Mouse (Mus musculus): ENCODE measurements around the gene Sema6b.
A peak's percentile ranks its signal among the peaks of the same experiment; 100 is the strongest.

Sema6b gene

DNA sequence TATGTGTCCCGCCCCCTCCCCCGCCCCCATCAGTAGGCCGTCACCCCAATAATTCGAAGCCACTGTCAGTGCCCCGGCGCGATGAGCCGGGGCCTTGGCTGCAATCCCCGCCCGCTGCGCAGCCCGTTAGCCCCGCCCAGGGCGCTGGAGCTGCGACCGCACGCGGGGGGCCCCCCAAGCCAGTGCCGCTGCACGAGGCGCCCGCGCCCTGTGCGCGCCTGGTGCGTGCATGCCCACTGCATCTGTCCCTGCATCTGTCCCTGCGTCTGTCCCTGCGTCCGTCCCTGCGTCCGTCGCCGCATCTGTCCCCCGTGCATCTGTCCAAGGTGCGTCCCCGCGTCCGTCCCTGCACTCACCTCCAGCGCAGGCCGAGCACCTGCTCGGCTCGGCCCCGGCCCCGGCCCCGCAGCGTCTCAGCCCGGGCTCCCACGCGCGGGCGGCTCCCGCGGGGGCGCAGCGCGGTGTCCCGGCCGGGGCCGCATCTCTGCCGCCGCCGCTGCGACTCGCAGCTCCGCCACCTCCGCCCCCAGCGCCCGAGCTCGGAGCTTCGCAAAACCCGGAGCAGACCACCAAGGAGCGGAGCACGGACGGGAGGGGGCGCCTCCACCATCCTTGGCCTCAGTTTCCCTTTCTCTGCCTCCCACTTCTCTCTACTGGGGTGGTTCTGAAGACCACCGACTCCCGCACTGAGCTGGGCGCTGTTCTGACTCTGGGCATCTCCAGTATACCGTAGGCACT is at the start of gene Sema6b:
Gene Sema6b, minus strand, starts transcription at position 486 of the 738 bp plus-strand sequence.
- peak; percentile 48 for DNase-seq (ENCODE audit: low read depth, low spot score)

DNA sequence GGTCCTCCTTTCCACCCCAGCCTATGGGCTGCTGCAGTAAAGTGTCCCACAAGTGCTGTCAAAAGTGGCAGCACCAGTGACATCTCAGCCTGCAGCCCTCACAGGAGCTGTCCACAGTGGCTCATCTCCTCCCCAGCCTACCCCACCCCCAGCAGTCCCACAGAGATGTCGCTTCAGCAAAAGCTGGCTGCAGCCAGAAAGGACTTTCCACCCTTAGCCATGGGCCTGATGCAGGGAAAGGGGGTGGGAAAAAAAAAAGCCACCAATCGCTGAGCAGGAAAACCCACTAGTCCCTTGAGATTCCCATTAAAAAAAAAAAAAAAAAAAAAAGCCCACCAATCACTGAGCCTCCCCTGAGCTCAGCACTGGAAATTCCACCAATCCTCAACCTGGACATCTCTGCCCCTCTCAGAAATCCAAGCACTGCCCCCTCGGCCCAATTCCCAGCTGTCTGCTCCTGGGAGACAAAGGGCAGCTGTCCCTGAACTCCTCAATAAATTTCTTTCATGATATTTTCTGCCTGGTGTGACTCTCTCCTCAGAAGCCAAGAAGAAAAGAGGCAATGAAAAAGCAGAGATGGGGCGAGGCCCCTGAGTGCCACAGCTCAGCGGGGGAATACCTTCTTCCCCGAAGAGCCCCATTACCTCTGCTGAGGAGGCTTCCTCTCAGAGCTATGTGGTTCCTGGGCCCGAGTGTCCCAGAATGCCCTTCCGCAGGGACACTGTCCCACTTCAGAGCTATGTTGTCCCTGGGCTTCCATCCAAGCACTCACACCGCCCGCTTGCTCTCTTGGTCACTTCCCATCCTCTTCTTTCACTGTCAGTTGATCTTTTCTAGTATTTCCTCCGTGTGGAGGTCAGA is 45.4 kb upstream of the Sema6b start:
- DNase-seq (ENCODE audit: low read depth, low spot score), result no peak

DNA sequence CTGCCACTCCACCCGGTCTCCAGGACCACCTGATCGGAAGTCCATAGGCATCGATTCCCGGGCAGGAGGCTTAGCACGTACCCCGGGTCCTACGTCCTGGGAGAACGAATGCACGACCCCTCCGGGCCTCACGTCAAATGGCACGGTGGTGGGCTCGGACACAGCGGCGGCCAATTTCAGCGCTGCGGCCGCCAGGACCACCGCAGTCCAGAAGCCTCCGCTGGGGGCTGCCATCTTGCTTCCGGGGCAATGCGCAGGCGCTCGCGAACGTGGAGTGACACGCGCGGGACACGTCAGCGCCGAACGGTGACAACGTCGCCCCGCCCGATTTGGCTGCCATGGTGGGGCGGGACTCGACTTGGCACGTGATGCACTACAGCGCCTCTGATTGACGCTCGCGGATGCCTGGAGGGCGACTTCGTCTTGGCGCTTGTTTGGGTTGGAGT is 43.5 kb upstream of the Sema6b start, which contains the start of gene Mydgf:
Gene Mydgf, minus strand, starts transcription at position 263 of the 446 bp plus-strand sequence.
- DNase-seq (ENCODE audit: low read depth, low spot score), result peak; percentile 96

DNA sequence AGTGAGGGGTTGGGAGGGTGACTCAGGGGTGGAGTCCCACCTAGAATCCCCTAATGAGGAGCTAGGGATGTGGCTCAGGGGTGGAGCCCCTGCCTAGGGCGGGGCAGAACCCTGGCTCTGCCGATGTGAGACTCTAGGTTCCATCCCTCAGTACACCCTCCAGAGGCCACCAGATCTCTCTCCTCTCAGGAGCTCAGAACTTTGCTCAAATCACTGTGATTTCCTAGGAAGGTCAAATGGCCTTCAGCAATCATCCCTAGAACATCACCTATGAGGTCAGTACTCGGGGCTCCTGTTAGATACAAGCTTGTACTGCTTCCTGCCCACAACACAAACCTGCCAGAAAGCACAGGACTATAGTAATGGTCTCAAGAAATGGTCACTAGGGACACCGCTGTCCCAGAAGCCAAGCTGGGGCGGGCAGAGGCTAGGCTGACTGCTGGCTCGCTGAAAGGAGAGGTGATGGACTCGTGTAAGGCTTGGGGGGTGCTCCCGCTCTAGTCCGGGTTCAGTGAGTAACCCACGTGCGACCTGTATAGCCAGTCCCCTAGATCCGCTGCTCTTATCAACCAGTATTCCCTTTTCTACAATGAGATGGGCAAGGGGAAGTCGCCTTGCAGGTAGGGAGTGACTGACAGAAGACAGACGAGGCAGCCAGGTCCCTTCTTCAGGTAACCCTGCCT is 43.0 kb upstream of the Sema6b start:
- DNase-seq (ENCODE audit: low read depth, low spot score), result peak; percentile 30

DNA sequence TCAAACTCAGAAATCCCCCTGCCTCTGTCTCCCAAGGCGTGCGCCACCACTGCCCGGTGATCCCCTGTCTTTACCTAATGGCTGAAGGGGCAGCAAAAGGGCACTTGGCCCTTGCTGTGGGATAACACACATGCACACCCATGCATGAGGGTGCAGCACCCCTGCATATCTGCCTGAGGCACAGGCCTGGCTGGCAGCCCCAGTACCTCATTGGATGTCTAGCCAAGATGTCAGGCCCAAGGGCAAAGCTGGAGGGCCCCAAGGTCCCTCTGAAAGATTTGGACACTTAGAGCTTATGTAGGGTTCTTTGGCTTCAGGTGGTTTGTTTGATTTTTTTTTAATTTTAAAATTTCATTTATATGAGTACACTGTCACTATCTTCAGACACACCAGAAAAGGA is 35.3 kb upstream of the Sema6b start:
- no peak for DNase-seq (ENCODE audit: low read depth, low spot score)

DNA sequence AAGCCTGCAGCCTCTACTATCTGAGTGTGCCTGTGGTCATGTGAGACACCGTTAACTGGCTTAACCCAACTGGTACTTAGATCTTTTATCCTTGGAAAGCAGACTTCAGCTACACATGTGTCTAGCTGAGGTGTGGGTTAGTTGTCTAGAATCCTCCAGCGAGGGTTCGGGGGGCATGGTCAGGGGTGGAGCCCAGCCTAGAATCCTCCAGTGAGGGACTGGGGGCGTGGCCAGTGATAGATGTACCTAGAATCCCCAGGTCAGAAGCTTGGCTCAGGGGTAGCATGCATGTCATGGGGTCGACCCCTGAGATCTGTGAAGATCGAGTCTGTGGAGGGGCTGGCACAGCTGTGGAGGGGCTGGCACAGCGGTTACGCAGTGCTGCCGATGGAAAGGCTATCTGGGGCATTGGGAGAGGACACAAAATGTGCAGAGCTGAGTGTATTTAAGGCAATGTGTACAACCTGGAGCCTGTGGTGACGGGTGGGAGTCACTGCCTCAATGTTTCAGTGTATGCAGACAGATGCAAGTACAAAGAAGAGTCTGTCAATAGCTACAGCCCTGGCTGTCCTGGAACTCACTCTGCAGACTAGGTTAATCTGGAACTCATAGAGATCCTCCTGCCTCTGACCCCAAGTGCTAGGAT is 33.4 kb upstream of the Sema6b start:
- no peak for DNase-seq (ENCODE audit: low read depth, low spot score)

DNA sequence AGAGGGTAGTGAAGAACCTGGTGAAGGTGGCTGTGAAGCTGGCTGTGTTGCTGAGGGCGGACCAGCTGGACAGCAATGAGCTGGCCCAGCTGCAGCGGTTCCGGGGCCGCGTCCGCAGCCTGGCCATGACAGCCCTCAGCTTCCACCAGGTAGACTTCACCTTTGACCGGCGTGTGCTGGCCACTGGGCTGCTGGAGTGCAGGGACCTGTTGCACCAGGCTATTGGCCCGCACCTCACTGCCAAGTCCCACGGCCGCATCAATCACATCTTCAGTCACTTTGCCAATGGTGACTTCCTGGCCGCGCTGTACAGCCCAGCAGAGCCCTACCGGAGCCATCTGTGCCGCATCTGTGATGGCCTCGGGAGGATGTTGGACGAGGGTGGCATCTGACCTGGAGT is 31.7 kb upstream of the Sema6b start:
- no peak for DNase-seq (ENCODE audit: low read depth, low spot score)

DNA sequence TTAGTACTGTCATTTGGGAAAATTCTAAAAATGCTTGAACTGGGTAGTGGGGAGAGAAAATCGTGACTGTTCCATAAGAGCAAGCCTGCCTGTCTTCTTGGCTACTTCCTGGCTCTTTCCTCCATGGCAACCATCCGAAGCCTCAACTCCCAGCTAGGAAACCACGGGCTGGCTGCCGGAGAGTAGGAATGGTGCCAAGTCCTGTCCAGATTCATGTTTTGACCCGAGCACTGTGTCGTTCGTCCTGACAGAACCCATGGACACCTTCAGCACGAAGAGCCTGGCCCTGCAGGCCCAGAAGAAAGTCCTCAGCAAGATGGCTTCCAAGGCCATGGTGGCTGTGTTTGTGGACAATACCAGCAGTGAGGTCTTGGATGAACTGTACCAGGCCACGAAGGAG is 31.3 kb upstream of the Sema6b start:
- DNase-seq (ENCODE audit: low read depth, low spot score), result no peak

DNA sequence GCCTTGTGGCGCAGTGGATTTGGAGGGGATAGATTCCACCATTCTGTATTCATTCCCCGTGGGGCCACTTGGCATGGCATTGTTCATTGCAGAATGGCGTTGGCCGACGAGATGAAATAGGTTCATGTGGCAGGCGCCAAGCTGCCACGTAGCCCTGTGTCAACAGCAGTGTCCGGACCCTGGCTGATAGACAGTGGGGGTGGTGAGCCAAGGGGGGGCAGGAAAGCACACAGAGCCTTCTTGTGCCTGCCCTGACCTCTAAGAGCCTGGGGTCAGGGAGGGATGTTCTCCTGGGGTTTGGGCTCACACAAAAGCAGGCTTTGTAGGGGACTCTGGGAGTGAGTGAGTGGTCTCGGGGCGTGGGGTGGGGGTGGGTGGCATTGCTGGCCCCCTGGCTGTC is 30.5 kb upstream of the Sema6b start:
- no peak for DNase-seq (ENCODE audit: low read depth, low spot score)

DNA sequence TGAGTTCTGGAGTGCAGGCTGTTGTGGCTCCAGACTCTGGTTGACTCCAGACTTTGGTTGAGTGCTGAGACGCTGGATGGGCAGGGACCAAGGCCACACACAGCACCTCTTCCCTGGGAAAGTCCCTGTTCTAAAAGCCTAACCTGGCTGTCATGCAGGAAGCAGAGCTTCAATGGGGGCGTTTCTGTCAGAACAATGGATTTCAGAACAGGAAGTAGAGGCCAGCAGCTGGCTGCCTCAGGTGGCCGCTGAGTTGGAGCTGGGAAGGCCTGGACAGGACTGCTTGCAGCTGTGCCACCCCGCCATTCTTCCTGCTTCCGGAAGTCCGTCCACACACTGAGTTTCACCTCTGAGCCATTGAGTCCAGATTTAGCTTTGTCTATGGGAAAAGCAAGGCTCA is 29.7 kb upstream of the Sema6b start:
- no peak for DNase-seq (ENCODE audit: low read depth, low spot score)

DNA sequence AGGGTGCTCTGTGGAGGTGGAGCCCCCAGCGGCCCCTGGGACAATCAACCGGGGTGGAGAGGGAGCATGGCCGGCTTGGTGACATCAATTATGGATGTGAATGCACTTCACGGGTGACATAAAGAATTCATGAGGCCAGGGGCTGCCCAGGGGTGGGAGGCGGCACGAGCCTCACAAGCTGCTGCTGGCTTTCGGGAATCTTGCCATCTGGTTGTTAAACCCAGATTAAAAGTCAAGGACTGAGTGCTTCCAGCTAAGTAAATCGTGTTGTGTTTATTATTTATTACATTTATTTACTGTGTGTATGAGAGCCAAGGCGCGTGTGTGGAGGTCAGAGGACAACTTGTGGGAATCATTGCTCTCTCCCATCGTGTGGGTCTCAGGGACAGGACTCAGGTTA is 25.5 kb upstream of the Sema6b start:
- DNase-seq (ENCODE audit: low read depth, low spot score), result no peak

DNA sequence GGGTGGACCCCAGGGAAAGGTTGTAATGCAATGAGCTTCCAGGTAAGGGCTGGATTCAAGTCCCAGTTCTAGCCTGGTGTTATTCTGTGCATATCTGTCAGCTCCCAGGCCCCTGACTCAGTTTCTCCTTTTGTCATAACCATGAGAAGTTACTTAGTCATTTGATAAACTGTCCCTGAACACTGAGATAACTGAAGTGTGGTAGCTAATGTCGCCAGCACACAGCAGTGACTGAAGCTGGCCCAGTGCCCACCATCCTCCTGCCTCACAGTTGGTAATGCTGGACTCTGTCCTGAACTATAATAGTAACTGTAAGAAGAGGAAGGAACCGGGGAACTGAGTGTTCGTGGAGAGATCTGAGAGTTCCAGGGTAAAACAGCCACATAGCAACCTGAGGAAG is 24.4 kb upstream of the Sema6b start:
- DNase-seq (ENCODE audit: low read depth, low spot score), result no peak

DNA sequence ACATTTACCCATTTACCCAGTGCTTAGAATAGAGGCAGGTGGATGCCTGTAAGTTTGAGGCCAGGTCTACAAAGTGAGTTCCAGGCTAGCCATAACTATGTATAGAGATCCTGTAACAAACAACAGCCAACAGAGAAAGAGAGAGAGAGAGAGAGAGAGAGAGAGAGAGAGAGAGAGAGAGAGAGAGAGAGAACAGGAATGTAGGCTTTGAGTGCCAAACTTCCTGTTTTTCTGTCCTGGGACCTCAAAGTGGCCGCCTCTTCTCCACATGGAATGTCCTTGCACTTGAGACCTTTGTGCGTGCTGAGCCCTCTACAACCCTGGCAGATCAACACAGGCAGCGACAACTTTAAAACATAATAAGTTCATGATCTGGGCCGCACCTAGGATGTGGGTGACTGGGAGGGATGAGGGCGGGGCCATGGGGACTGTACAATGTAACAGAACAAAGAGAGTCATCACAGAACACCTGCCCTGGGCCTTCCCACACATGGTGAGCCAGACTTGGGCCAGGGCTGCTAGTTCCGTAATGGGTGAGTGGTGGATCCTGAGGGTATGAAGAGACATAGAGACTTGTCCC is 23.5 kb upstream of the Sema6b start:
- peak; percentile 89 for DNase-seq (ENCODE audit: low read depth, low spot score)

DNA sequence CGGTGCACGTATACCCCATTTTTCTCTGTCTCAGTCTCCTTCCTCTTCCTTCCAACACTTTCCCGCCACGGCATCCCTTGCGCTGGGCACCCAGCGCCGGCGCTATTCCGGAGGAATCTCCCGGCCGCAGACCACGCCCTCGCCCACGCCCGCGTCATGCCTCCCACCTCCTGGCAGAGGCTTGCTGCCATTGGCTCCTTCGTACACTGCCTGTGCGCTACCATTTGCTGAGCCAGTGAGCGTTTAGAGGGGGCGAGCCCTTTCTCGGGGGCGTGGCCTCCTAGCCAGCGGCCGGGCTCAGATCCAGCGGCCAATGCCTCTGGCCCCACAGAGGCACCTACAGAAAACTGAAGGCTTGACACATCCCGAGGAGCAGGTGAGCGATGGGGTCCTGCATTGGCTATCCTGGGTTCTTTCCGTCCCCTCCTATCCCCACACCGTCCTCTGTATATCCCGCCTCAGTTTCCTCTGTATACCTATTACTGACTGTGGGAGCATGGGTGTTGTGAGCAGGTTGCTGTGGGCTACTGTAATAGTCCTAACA is 22.2 kb upstream of the Sema6b start, which contains the start of gene Tnfaip8l1:
Gene Tnfaip8l1, plus strand, starts transcription at position 247 of the 544 bp plus-strand sequence.
- peak; percentile 94 for DNase-seq (ENCODE audit: low read depth, low spot score)

DNA sequence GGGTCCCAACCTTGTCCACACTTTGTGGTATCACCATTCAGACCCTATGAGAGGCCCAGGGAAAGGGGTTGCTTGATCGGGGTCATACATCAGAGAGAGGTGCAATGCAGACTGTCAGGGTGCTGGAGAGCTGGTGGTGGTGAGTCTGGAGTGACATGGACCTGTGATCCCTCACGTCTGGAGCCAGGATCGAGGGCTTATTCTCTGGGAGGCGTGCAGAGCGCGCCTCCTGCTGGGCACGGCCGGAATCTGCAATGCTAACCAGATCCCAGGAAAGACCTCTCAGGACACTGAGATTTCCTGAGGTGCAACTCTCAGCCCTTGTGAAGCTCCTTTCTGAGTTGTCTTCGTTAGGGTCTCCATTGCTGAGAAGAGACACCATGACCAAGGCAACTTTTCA is 19.6 kb upstream of the Sema6b start:
- peak; percentile 58 for DNase-seq (ENCODE audit: low read depth, low spot score)

DNA sequence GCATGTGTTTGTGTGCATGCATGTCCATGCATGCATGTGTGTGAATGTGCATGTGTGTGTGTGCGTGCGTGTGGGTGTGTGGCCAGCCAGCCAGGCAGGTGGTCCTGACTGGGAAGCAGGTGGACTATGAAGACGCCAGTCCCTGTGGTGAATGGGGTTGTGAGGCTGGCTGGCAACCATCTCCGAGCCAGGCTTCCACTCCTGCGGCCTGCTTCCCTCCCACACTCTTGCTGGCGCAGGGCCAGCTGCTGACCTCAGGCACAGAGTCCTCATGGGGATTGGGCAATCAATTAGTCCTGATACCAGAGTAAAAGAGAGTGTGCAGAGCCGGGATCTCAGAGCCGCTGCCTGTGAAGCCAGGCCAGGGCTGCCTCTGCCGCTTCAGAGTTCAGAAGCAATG is 13.5 kb upstream of the Sema6b start:
- no peak for DNase-seq (ENCODE audit: low read depth, low spot score)

DNA sequence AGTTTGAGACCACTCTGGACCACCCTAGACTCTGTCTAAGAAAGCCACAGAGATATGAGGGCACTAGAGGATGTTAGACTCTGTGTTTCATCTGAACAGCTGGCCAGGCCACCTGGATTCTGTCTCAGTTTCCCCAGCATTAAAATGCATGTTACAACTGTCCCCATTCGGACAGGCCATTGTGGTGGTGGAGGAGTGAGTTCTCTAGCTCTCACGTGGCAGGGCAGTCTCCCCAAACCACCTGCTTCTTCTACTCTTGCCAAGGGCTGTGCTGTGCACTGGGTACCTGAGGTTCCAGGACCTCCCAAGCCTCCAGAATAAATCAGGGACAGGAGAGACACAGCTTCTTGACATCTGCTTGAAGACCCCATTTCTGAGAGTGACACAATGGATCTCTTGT is 9.8 kb upstream of the Sema6b start:
- DNase-seq (ENCODE audit: low read depth, low spot score), result no peak

DNA sequence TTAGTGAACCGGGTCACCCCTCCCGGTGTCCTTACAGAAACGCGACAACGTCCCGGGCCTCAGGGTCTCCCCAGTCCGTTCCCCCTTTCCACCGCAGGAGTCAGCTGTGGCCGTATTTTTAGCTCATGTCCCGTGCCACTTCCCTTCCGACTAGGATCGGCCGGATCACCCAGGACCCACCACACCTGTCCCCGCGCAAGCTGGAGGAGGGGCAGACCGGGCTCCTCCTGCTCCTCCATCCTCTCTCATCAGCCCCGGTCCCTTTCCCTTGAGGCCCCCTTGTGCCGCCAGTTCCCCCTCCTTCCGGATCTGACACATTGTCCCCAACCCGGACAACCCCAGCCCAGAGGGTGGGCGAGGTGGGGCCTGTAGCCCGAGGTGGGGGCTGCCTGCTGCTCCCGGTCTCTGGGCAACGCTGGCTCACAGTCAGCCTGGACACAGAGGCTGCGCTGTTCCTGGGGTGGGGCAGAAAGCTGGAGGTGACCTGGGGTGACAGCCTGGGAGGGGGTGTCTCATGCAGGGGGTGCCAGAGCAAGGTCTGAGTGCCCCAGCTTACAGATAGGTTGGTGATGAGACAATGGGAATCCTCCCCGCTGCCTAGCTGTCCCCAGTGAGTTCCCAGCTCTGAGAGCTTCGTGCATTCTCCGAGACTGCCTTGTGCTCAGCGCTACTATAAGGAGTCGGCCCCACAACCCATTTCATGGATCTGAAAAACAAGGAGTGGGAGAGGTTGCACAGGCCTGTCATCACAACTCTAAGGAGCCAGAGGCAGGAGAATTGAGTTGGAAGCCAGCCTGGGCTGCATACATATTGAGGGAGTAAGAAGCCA is 8.9 kb upstream of the Sema6b start:
- DNase-seq (ENCODE audit: low read depth, low spot score), result no peak

DNA sequence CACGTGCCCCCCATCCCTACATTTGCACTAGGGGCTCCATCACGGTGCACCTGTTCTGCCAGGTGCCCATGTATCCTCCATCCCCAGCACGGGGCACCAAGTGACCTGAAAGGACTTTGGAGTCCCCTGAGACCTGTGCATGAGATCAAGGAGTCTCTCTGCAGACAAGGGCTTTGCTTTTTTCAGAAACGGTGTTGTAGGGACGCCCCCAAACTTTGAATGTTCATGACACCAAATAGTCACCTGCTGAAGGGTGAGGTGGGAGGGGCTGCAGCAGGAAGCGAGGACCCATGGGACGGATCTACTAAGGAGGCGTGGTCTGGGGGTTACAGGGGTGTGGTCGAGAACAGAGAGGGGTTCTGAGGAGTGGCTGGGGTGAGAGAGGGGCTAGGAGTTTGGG is 8.1 kb upstream of the Sema6b start:
- no peak for DNase-seq (ENCODE audit: low read depth, low spot score)

DNA sequence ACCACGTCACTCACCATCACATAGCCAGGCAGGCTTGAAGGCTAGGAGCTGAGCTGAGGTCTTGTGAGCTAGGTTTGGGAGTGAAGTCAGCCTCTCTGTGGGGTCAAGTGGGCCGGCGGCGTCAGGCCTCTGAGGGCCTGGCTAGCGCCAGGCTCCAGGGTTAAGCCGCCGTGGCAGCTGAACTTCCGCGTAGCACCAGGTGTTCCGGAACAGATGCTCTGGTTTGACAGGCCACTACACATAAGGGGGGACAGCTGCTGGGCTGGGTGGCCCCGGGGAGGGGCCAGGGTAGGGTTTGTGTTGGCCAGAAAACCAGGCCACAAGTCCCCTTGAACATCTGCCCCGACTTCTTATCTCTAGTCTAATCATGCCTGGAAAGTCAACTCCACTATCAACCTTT is 7.3 kb upstream of the Sema6b start:
- no peak for DNase-seq (ENCODE audit: low read depth, low spot score)

Data from CD4-positive helper T cell, adult 2 months (primary cell).